Mouse (Mus musculus) CD4-positive, CD25-positive, alpha-beta regulatory T cell, adult 4 months (primary cell): ENCODE measurements around the gene Gabrb2. TPM values are rescaled to one million over a fixed set of nuclear protein-coding genes. Genes with fewer than 3 reads are reported as not detected.

ENCODE experiments used
- ATAC-seq: one replicate; pipeline ENCODE4 v1.8.0; 2017
- polyA plus RNA-seq, 2 experiments: library from polyadenylated mRNA; unstranded; fragments of 100-300 nt; shearing (Covaris generic); gene quantifications; one replicate each; pipeline ENCODE4 v1.2.1; 2017

Gabrb2 gene
- not detected for polyA plus RNA-seq

- no peak for ATAC-seq
Measured at GRCm38 (mm10) chr11:42418996-42419782, at the start of gene Gabrb2. TSS of gene Gabrb2 (plus strand) at chr11:42419757.

GRCm38 (mm10) chr11:42378983-42379382, 40.6 kb upstream of the Gabrb2 start:
- ATAC-seq, result no peak

- no peak for ATAC-seq
Measured at GRCm38 (mm10) chr11:42386486-42386885, 33.1 kb upstream of the Gabrb2 start.

GRCm38 (mm10) chr11:42390682-42391290, 28.8 kb upstream of the Gabrb2 start:
- ATAC-seq, result no peak

GRCm38 (mm10) chr11:42393451-42393850, 26.1 kb upstream of the Gabrb2 start:
- no peak for ATAC-seq

- ATAC-seq, result no peak
Measured at GRCm38 (mm10) chr11:42419791-42420633, 455 bp downstream of the Gabrb2 start.

- ATAC-seq, result no peak
Measured at GRCm38 (mm10) chr11:42420634-42421470, 1.3 kb downstream of the Gabrb2 start.

- ATAC-seq, result no peak
Measured at GRCm38 (mm10) chr11:42423231-42423630, 3.7 kb downstream of the Gabrb2 start.

GRCm38 (mm10) chr11:42431495-42431894, 11.9 kb downstream of the Gabrb2 start:
- no peak for ATAC-seq

- ATAC-seq, result no peak
Measured at GRCm38 (mm10) chr11:42438978-42439377, 19.4 kb downstream of the Gabrb2 start.

GRCm38 (mm10) chr11:42443641-42444040, 24.1 kb downstream of the Gabrb2 start:
- no peak for ATAC-seq

GRCm38 (mm10) chr11:42448929-42449328, 29.4 kb downstream of the Gabrb2 start:
- no peak for ATAC-seq

GRCm38 (mm10) chr11:42464136-42464535, 44.6 kb downstream of the Gabrb2 start:
- no peak for ATAC-seq

GRCm38 (mm10) chr11:42468381-42468780, 48.8 kb downstream of the Gabrb2 start:
- ATAC-seq, result no peak

- no peak for ATAC-seq
Measured at GRCm38 (mm10) chr11:42474523-42474922, 55.0 kb downstream of the Gabrb2 start.

- ATAC-seq, result no peak
Measured at GRCm38 (mm10) chr11:42487625-42488024, 68.1 kb downstream of the Gabrb2 start.

- ATAC-seq, result no peak
Measured at GRCm38 (mm10) chr11:42501166-42501565, 81.6 kb downstream of the Gabrb2 start.

GRCm38 (mm10) chr11:42505436-42505835, 85.9 kb downstream of the Gabrb2 start:
- ATAC-seq, result no peak

GRCm38 (mm10) chr11:42505911-42506310, 86.4 kb downstream of the Gabrb2 start:
- no peak for ATAC-seq

- ATAC-seq, result no peak
Measured at GRCm38 (mm10) chr11:42521960-42522359, 102.4 kb downstream of the Gabrb2 start.

GRCm38 (mm10) chr11:42528226-42528881, 108.8 kb downstream of the Gabrb2 start:
- ATAC-seq, result no peak

- no peak for ATAC-seq
Measured at GRCm38 (mm10) chr11:42532577-42532976, 113.0 kb downstream of the Gabrb2 start.
